Mouse (Mus musculus) ES-Bruce4 (cell line): ENCODE results near the gene Lat.

ENCODE experiments used
- CTCF ChIP-seq: IDR thresholded peaks from one replicate; pipeline ENCODE4 v1.8.1; 2011; ENCODE audit warnings: low read depth, low read length
- EP300 ChIP-seq: IDR thresholded peaks from 2 replicates; pipeline ENCODE4 v1.6.1; 2011; ENCODE audit warnings: low read depth, low read length; ENCODE audit not compliant: insufficient read depth

- TF ChIP-seq EP300 (no peak), CTCF (no peak)
Measured at GRCm38 (mm10) chr7:126329907-126330645, 39.3 kb downstream of the Lat start.
